Mouse (Mus musculus) kidney, adult 2 months (tissue): ENCODE data around the gene Ndufv1. TPM values are rescaled to one million over a fixed set of nuclear protein-coding genes. Genes with fewer than 3 reads are reported as not detected.

Source experiments
- DNase-seq: peaks from one replicate; pipeline ENCODE4 v3.0.0; 2021
- H3K27ac ChIP-seq: fragments of 200-500 bp; 2 replicates; pipeline ENCODE4 v1.5.1; 2012; ENCODE audit warnings: low read depth, low read length, control low read depth, inconsistent platforms; ENCODE audit not compliant: insufficient read depth
- H3K27me3 ChIP-seq: fragments of 200-500 bp; replicated peaks from 2 replicates; pipeline ENCODE4 v1.6.1; 2012; ENCODE audit warnings: mild to moderate bottlenecking, moderate library complexity, low read length, inconsistent platforms; ENCODE audit not compliant: control insufficient read depth, insufficient read depth
- H3K36me3 ChIP-seq: fragments of 200-500 bp; 2 replicates; pipeline ENCODE4 v1.6.1; 2012; ENCODE audit warnings: mild to moderate bottlenecking, moderate library complexity, low read length, inconsistent platforms; ENCODE audit not compliant: control insufficient read depth, insufficient read depth
- H3K4me1 ChIP-seq: fragments of 200-500 bp; 2 replicates; pipeline ENCODE4 v1.6.1; 2011; ENCODE audit warnings: low read length; ENCODE audit not compliant: control insufficient read depth, insufficient read depth
- H3K4me3 ChIP-seq: fragments of 200-500 bp; 2 replicates; pipeline ENCODE4 v1.5.1; 2011; ENCODE audit warnings: mild to moderate bottlenecking, low read depth, low read length, control low read depth; ENCODE audit not compliant: insufficient read depth
- CTCF ChIP-seq: fragments of 200-500 bp; conservative IDR thresholded peaks from 2 replicates; pipeline ENCODE4 v1.5.1; 2011; ENCODE audit warnings: low read depth, mild to moderate bottlenecking, control low read depth, low read length, moderate library complexity, mixed read lengths; ENCODE audit not compliant: insufficient read depth, insufficient read length
- POLR2A ChIP-seq: fragments of 200-500 bp; IDR thresholded peaks from one replicate; pipeline ENCODE4 v1.6.1; 2011; ENCODE audit warnings: low read depth, low read length, control low read depth
- WGBS: fragments of 180-500 bp; shearing (Covaris S2); methylation state at CpG from one replicate; pipeline ENCODE4 v1.1.7; 2018; 5-methylcytosine and 5-hydroxymethylcytosine counted together
- polyA plus RNA-seq: library from polyadenylated mRNA; depleted of rRNA; stranded (reverse); fragments of >200 nt; gene quantifications from 2 replicates; pipeline ENCODE4 v1.2.3, GENCODE M21; 2012

The Ndufv1 gene
- polyA plus RNA-seq, 1 experiment = 532 TPM

- Histone ChIP-seq H3K27me3 (no peaks in the 10 kb centered on the region), H3K27ac (no peak overlapping the region), H3K36me3 (no peaks in the 10 kb centered on the region), H3K4me1 (peaks cover 25% of the 10 kb centered on the region), H3K4me3 (no peak overlapping the region)
- no peak for DNase-seq
- no peak for TF ChIP-seq POLR2A
- no peak for TF ChIP-seq CTCF
- WGBS = 86% methylated on average over 5 of the region's 5 CpGs
These were observed 10.9 kb downstream of the Ndufv1 start for GRCm38 (mm10) chr19:4001752-4002151.

- H3K27ac ChIP-seq = peak overlapping the region; percentile 90
- H3K4me3 ChIP-seq = peak overlapping the region; percentile 87
- peak; percentile 15 for DNase-seq
- no peaks in the 10 kb centered on the region for H3K36me3 ChIP-seq
- WGBS = 21% methylated on average over 17 of the region's 17 CpGs
- H3K4me1 ChIP-seq = peaks cover 31% of the 10 kb centered on the region
- TF ChIP-seq CTCF (no peak), POLR2A (no peak)
- no peaks in the 10 kb centered on the region for H3K27me3 ChIP-seq
These were observed 11.6 kb downstream of the Ndufv1 start for GRCm38 (mm10) chr19:4000949-4001525.

- peak within 1 kb of the TSS; percentile 90 for H3K27ac ChIP-seq
- H3K27me3 ChIP-seq = no peaks in the 10 kb centered on the region
- WGBS = under 1% methylated on average over 64 of the region's 64 CpGs
- peak within 1 kb of the TSS; percentile 87 for H3K4me3 ChIP-seq
- peaks cover 31% of the 10 kb centered on the region for H3K4me1 ChIP-seq
- H3K36me3 ChIP-seq = no peaks in the 10 kb centered on the region
- TF ChIP-seq POLR2A = peak; percentile 84
- TF ChIP-seq CTCF = peak; percentile 82
- peak; percentile 99 for DNase-seq
These were observed 12.3 kb downstream of the Ndufv1 start, which contains the start of the genes Nudt8 and Gm49405 for GRCm38 (mm10) chr19:4000119-4000900. Nudt8 (plus strand) TSS chr19:4000580. Gm49405 (plus strand) TSS chr19:4000626.

- Histone ChIP-seq H3K27me3 (no peaks in the 10 kb centered on the region), H3K4me3 (0 out of 2 replicates have a peak overlapping the region, but pooled peaks have one; percentile 33), H3K4me1 (peaks cover 31% of the 10 kb centered on the region), H3K36me3 (no peaks in the 10 kb centered on the region), H3K27ac (no peak overlapping the region; the same call in 1 of the 2 replicates)
- TF ChIP-seq CTCF (no peak), POLR2A (no peak)
- 71% methylated on average over 9 of the region's 9 CpGs for WGBS
- DNase-seq = no peak
These were observed 13.4 kb downstream of the Ndufv1 start for GRCm38 (mm10) chr19:3999121-3999730.

GRCm38 (mm10) chr19:3998335-3998734 lies 14.3 kb downstream of the Ndufv1 start:
- DNase-seq = no peak
- Histone ChIP-seq H3K27ac (no peak overlapping the region), H3K27me3 (no peaks in the 10 kb centered on the region), H3K4me1 (peaks cover 31% of the 10 kb centered on the region), H3K4me3 (no peak overlapping the region), H3K36me3 (no peaks in the 10 kb centered on the region)
- no peak for TF ChIP-seq CTCF
- no peak for TF ChIP-seq POLR2A
- WGBS = 75% methylated on average over 8 of the region's 8 CpGs

GRCm38 (mm10) chr19:3997231-3997630 lies 15.4 kb downstream of the Ndufv1 start:
- peak; percentile 31 for DNase-seq
- H3K27me3 ChIP-seq = no peaks in the 10 kb centered on the region
- no peak overlapping the region for H3K4me3 ChIP-seq
- H3K4me1 ChIP-seq = peaks cover 26% of the 10 kb centered on the region
- 35% methylated on average over 8 of the region's 8 CpGs for WGBS
- no peaks in the 10 kb centered on the region for H3K36me3 ChIP-seq
- peak overlapping the region; percentile 29; the same call in 1 of the 2 replicates for H3K27ac ChIP-seq
- TF ChIP-seq CTCF (no peak), POLR2A (no peak)

GRCm38 (mm10) chr19:3996747-3997146 lies 15.9 kb downstream of the Ndufv1 start:
- Histone ChIP-seq H3K36me3 (no peaks in the 10 kb centered on the region), H3K27ac (peak overlapping the region; percentile 29; the same call in 1 of the 2 replicates), H3K4me3 (no peak overlapping the region), H3K27me3 (no peaks in the 10 kb centered on the region), H3K4me1 (peaks cover 26% of the 10 kb centered on the region)
- peak; percentile 84 for DNase-seq
- 51% methylated on average over 8 of the region's 8 CpGs for WGBS
- TF ChIP-seq CTCF = no peak
